Mouse (Mus musculus) stomach, embryonic 15.5 days (tissue): ENCODE data around the gene Smg1. TPM values are rescaled to one million over a fixed set of nuclear protein-coding genes. Genes with fewer than 3 reads are reported as not detected.

Source experiments
- ATAC-seq: fragments of 200-750 bp; cut with Nextera tagmentation; 2 replicates; pipeline ENCODE4 v1.8.0; 2017; ENCODE audit warnings: low read depth, moderate number of reproducible peaks, moderate TSS enrichment; ENCODE audit not compliant: insufficient read depth, low FRiP score
- H3K27ac ChIP-seq: fragments of 300-500 bp; sonication (generic); 2 replicates; pipeline ENCODE4 v1.5.1; 2015; ENCODE audit warnings: mild to moderate bottlenecking, inconsistent platforms
- H3K27me3 ChIP-seq: fragments of 300-500 bp; sonication (generic); replicated peaks from 2 replicates; pipeline ENCODE4 v1.6.1; 2015; ENCODE audit warnings: inconsistent platforms
- H3K36me3 ChIP-seq: fragments of 300-500 bp; sonication (generic); 2 replicates; pipeline ENCODE4 v1.6.1; 2015; ENCODE audit warnings: inconsistent platforms
- H3K4me1 ChIP-seq: fragments of 300-500 bp; sonication (generic); 2 replicates; pipeline ENCODE4 v1.6.1; 2015; ENCODE audit warnings: inconsistent platforms
- H3K4me2 ChIP-seq: fragments of 300-500 bp; sonication (generic); 2 replicates; pipeline ENCODE4 v1.6.1; 2015; ENCODE audit warnings: mild to moderate bottlenecking, inconsistent platforms
- H3K4me3 ChIP-seq: fragments of 300-500 bp; sonication (generic); replicated peaks from 2 replicates; pipeline ENCODE4 v1.5.1; 2015; ENCODE audit warnings: inconsistent platforms
- H3K9ac ChIP-seq: fragments of 300-500 bp; sonication (generic); 2 replicates; pipeline ENCODE4 v1.6.1; 2015; ENCODE audit warnings: inconsistent platforms
- H3K9me3 ChIP-seq: fragments of 300-500 bp; sonication (generic); 2 replicates; pipeline ENCODE4 v1.6.1; 2016; ENCODE audit warnings: inconsistent platforms
- WGBS: fragments of 180-500 bp; shearing (Covaris S2); methylation state at CpG from one replicate; pipeline ENCODE4 v1.1.7; 2015; 5-methylcytosine and 5-hydroxymethylcytosine counted together
- polyA plus RNA-seq: library from polyadenylated mRNA; unstranded; fragments of >200 nt; fragmentation: Nextera tagmentation; extraction: Ambion mirVana; gene quantifications from 2 replicates; pipeline ENCODE4 v1.2.1, GENCODE M21; 2015

Smg1 gene
- polyA plus RNA-seq, 1 experiment from 2014 or later, result 22.0 TPM

DNA sequence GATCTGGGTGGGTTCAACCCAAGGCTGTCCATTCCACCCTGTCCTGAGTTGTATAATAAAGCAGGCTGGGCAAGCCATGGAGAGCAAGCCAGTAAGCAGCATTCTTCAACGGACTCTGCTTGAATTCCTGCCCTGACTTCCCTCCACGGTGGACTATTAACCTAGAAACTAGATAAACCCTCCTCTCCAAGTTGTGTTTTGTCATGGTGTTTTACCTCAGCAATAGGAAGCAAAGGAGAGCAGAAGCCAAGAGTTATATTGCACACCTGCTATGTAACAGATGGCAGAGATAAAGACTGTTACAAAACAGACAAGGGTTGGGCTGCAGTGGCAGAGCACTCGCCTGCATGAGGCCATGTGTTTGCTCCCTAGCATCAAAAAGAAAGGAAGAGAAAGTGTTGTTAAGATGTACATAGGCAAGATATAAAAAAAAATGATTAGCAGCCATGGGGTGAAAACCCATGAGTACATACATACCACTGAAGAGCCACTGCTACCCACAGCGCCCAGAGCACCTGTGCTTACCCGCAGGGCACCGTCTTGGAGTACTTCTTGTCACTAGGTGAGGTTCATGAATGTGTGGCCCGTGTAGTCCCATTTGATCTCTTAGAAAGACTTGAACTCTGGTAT, 16.3 kb upstream of the Smg1 start:
- WGBS, result 85% methylated on average over 7 of the region's 7 CpGs
- Histone ChIP-seq H3K27ac (no peak overlapping the region), H3K4me1 (no peaks in the 10 kb centered on the region), H3K4me2 (no peak overlapping the region), H3K4me3 (no peak overlapping the region), H3K9ac (no peak overlapping the region), H3K36me3 (no peaks in the 10 kb centered on the region), H3K9me3 (no peaks in the 10 kb centered on the region), H3K27me3 (no peaks in the 10 kb centered on the region)
- no peak for ATAC-seq

DNA sequence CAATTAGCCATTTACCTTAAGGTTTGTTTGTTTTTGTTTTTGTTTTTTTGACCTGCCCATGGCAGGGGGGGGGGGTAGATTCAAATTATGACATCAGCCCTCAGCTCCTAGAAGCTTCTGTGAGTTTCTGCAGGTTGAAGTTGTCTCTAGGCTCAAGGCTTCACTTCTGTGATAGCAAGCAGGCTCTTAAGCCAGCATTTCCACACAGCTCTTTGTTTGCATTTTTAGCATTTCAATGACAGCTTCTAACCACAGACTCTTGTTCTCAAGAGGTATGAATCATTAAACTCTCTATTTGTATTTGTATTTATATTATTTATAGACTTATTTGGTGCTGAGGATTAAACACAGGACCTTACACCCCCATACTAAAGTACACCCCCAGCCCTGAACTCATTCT, 15.0 kb upstream of the Smg1 start:
- no peaks in the 10 kb centered on the region for H3K4me1 ChIP-seq
- H3K4me2 ChIP-seq, result no peak overlapping the region
- no peaks in the 10 kb centered on the region for H3K36me3 ChIP-seq
- no peak for ATAC-seq
- no peak overlapping the region for H3K4me3 ChIP-seq
- H3K9ac ChIP-seq, result no peak overlapping the region
- H3K27ac ChIP-seq, result no peak overlapping the region
- no peaks in the 10 kb centered on the region for H3K27me3 ChIP-seq
- H3K9me3 ChIP-seq, result no peaks in the 10 kb centered on the region

DNA sequence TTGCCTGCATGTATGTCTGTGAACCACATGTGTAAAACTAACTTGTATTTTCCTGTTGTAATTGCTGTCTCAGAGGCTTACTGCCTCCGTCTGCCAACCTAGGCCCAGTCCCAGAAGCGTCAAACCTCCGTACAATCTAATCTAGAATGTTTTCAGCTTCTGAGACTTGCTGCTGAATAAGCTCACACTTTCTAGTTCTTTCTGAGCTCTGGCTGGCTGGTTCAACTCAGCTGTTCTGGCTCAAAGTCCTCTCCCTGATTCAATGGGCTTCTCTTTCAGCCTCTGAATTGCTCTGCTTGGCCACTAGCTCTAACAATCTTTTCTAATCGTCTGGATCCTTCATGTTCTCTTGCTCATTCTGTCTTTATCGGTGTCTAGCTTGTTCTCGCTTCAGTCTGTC, 13.3 kb upstream of the Smg1 start:
- Histone ChIP-seq H3K9ac (no peak overlapping the region), H3K9me3 (no peaks in the 10 kb centered on the region), H3K4me1 (0 out of 2 replicates have a peak, but pooled peaks cover 2% of the 10 kb centered on the region), H3K27me3 (no peaks in the 10 kb centered on the region), H3K4me2 (no peak overlapping the region), H3K27ac (no peak overlapping the region), H3K4me3 (no peak overlapping the region), H3K36me3 (no peaks in the 10 kb centered on the region)
- no peak for ATAC-seq
- WGBS, result 81% methylated on average over 6 of the region's 6 CpGs

DNA sequence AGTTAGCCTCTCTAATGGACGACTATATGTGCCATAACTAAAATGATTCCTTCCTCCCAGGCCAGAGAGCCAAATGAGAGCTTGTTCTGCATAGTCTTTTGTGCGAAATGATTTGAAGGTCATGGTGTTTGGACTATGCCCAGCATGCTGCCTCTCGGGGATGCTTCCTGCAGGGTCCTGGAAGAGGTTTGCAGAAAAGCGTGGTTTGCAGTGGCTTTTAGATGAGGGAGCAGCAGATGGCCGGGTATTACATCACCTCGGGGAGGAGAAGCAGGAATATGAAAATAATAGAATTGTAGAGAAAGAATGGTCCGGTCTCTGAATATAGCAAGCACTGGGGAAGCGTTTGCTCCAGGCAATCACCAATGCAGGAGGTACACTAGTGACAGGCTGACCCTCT, 11.0 kb upstream of the Smg1 start:
- H3K4me3 ChIP-seq, result no peak overlapping the region
- 63% methylated on average over 8 of the region's 8 CpGs for WGBS
- no peaks in the 10 kb centered on the region for H3K9me3 ChIP-seq
- H3K9ac ChIP-seq, result no peak overlapping the region
- H3K4me2 ChIP-seq, result no peak overlapping the region
- no peaks in the 10 kb centered on the region for H3K36me3 ChIP-seq
- no peak for ATAC-seq
- no peak overlapping the region for H3K27ac ChIP-seq
- no peaks in the 10 kb centered on the region for H3K27me3 ChIP-seq
- H3K4me1 ChIP-seq, result 0 out of 2 replicates have a peak, but pooled peaks cover 2% of the 10 kb centered on the region

DNA sequence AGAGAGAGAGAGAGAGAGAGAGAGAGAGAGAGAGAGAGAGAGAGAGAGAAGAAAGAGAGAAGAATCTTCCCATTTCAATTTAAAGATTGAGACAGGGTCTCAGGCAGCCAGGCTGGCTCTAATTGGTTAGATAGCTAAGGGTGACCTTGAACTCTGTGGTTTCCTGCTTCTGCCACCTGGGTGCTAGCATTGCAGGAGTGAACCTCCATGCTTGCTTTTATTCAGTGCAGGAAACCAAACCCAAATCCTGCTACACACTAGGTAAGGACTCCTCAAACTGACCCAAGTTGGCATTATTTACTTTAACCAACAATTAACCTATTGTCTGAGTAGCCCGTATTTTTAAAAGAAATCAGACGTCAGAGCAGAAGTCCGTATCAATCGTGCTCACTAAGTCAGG, 10.5 kb upstream of the Smg1 start:
- H3K4me2 ChIP-seq, result no peak overlapping the region
- H3K4me1 ChIP-seq, result 0 out of 2 replicates have a peak, but pooled peaks cover 2% of the 10 kb centered on the region
- no peaks in the 10 kb centered on the region for H3K36me3 ChIP-seq
- 54% methylated on average over 4 of the region's 4 CpGs for WGBS
- no peaks in the 10 kb centered on the region for H3K27me3 ChIP-seq
- no peak overlapping the region for H3K27ac ChIP-seq
- no peak overlapping the region for H3K9ac ChIP-seq
- H3K4me3 ChIP-seq, result no peak overlapping the region
- ATAC-seq, result no peak
- no peaks in the 10 kb centered on the region for H3K9me3 ChIP-seq

DNA sequence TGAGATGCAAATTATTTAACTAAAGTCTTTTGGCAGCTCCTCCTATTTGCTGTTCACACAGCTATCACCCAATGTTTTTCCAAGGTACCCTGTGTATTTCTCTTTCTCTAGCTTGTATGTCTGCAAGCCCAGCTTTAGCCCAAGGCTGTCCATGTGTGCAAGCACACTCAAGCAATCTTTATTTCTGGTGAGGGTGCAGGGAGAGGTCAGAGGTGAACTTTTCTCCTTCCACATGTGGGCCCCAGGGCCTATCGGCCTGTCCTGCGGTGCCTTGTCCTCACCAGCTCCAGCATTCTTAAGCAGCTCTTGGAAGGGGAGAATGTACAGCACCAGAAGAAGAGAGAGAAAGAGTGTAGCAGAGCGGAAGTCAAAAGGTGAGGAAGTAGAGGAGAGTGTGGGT, 9.5 kb upstream of the Smg1 start:
- 81% methylated on average over 3 of the region's 3 CpGs for WGBS
- H3K9me3 ChIP-seq, result no peaks in the 10 kb centered on the region
- 0 out of 2 replicates have a peak, but pooled peaks cover 2% of the 10 kb centered on the region for H3K4me1 ChIP-seq
- peak overlapping the region; percentile 64 for H3K27ac ChIP-seq
- H3K4me3 ChIP-seq, result no peak overlapping the region
- ATAC-seq, result no peak
- H3K9ac ChIP-seq, result no peak overlapping the region
- no peak overlapping the region for H3K4me2 ChIP-seq
- no peaks in the 10 kb centered on the region for H3K27me3 ChIP-seq
- no peaks in the 10 kb centered on the region for H3K36me3 ChIP-seq

DNA sequence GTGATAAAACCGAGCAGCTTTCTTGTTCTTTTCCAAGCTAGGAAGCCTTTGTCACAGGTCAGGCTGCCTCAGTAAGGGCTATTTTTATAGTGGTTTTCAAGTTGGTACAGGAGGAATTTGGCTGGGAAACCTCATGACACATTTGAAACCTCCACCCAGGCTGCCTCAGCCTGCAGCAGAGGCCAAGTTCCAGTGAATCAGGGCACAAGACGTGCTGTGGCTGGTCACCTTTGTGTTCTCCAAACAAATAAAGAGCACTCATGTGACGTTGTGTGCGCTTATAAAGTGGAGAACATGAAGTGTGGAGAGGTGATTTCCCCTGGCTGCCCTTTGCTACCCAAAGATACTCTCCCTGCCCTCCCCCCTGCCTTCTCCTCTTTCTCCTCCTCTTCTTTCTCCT, 8.9 kb upstream of the Smg1 start:
- peak; percentile 48; the same call in 1 of the 2 replicates for ATAC-seq
- Histone ChIP-seq H3K27ac (peak overlapping the region; percentile 64), H3K9me3 (no peaks in the 10 kb centered on the region), H3K4me3 (no peak overlapping the region), H3K27me3 (no peaks in the 10 kb centered on the region), H3K4me2 (no peak overlapping the region), H3K9ac (no peak overlapping the region), H3K4me1 (0 out of 2 replicates have a peak, but pooled peaks cover 2% of the 10 kb centered on the region), H3K36me3 (no peaks in the 10 kb centered on the region)
- 25% methylated on average over 4 of the region's 4 CpGs for WGBS

DNA sequence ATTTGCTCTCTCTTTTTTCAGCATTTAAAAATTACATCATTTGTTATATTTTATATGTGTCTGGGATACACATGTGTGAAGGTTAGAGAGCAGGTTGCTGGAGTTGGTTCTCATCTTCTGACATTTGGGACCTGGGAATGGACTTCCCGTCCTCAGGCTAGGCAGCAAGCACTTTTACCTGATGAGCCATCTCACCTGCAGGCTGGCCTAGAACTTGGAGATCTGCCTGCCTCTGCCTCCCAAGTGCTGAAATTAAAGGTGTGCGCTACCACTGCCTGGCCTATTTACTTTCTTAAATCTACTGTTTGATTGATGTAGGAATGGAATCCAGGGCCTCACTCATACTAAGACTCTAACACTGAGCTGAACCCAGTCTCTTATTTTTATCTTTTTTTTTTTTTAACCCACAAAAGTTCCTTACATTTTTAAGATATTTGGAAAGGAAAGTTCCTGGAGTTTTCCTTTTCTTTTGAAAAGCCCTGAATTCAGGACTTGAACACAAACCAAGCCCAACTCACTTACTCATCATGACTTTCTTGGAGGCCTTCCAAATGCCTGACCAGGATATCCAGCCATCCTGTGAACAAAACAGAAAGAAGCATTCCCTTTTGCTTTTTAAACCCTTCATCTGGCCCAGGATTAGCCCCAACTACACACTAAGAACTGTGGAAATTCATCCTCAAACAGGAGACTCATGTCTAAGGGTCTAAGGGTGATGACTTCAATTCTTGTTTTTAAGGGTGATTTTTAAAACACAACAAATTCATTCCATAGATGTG, 8.1 kb upstream of the Smg1 start:
- Histone ChIP-seq H3K4me3 (no peak overlapping the region), H3K27me3 (no peaks in the 10 kb centered on the region), H3K4me1 (0 out of 2 replicates have a peak, but pooled peaks cover 2% of the 10 kb centered on the region), H3K9me3 (no peaks in the 10 kb centered on the region), H3K27ac (peak overlapping the region; percentile 55; the same call in 1 of the 2 replicates), H3K4me2 (no peak overlapping the region), H3K9ac (no peak overlapping the region), H3K36me3 (no peaks in the 10 kb centered on the region)
- ATAC-seq, result no peak
- 88% methylated on average over 2 of the region's 2 CpGs for WGBS

DNA sequence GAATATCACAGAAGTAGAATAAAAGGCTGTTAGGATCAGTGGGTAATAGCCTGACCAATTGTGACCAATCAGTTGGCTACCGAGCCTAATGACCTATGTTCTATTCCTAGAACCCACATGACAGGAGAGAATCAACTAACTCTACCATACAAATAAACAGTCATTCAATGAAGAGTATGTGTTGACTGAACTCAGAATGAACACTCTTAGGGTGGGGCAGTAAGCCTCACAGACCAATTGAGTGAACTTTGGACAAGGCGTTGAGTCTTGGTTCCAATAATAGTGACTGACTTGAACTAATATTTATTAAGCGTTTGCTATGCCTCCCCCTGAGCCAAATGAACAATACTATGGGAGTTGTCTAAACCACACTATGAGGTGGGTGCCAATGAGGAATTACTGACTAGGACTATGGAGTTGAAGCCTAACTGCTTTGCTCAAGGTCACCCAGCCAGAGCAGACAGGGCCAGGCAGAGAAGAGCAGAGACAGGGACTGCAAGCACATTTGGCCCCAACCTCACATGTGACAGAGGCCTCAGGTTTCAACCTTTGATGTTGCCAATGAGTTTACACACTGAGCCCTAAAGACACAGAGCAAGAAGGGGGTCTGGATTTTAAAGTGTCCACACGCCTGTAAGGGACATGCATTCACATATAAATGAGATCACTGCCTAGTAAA, 7.2 kb upstream of the Smg1 start:
- no peak overlapping the region for H3K4me2 ChIP-seq
- no peaks in the 10 kb centered on the region for H3K36me3 ChIP-seq
- H3K27me3 ChIP-seq, result no peaks in the 10 kb centered on the region
- no peak overlapping the region for H3K9ac ChIP-seq
- no peaks in the 10 kb centered on the region for H3K9me3 ChIP-seq
- H3K27ac ChIP-seq, result peak overlapping the region; percentile 31; the same call in 1 of the 2 replicates
- H3K4me3 ChIP-seq, result no peak overlapping the region
- WGBS, result 65% methylated on average over 4 of the region's 4 CpGs
- 0 out of 2 replicates have a peak, but pooled peaks cover 2% of the 10 kb centered on the region for H3K4me1 ChIP-seq
- peak; percentile 81 for ATAC-seq

DNA sequence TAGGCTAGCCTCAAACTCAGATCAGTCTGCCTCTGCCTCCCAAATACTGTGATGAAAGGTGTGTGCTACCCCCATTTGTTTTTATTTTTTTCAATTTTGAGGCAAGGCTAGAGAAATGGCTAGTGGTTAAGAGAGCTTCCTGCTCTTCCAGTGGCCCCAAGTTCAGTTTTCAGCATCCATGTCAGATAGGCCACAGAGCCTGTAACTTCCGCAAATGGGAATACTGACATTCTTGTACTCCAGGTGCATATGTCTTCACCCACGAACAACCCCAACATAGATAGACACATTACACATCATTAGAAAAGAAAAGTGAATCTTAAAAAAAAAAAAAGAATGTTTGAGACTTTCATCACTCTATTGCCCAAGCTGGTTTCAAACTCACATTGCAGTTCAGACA, 6.1 kb upstream of the Smg1 start:
- H3K4me2 ChIP-seq, result no peak overlapping the region
- no peak for ATAC-seq
- whole genome bisulfite sequencing, result 82% methylated on average over 2 of the region's 2 CpGs
- H3K9ac ChIP-seq, result no peak overlapping the region
- H3K4me3 ChIP-seq, result no peak overlapping the region
- H3K27me3 ChIP-seq, result no peaks in the 10 kb centered on the region
- no peak overlapping the region for H3K27ac ChIP-seq
- H3K9me3 ChIP-seq, result no peaks in the 10 kb centered on the region
- H3K36me3 ChIP-seq, result no peaks in the 10 kb centered on the region
- H3K4me1 ChIP-seq, result 0 out of 2 replicates have a peak, but pooled peaks cover 2% of the 10 kb centered on the region

DNA sequence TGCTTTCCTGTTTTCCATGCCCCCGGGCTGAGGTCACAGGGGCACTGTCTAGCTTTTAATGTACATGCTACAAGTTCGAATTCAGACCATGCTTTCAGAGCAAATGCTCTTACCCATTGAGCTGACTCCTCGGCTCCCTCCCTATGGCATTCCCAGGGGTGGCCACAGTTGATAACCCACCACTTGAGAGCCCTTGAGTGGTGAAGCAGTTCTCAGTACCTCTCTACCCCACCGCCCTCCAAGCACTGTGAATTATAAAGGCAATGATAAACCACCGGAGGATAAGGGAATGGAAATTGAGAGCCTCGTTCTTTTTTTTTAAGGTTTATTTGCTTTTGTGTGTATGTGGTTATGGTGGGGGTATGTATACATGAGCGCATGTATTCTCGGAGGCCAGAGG, 4.6 kb upstream of the Smg1 start:
- no peak overlapping the region for H3K4me2 ChIP-seq
- H3K27ac ChIP-seq, result no peak overlapping the region

DNA sequence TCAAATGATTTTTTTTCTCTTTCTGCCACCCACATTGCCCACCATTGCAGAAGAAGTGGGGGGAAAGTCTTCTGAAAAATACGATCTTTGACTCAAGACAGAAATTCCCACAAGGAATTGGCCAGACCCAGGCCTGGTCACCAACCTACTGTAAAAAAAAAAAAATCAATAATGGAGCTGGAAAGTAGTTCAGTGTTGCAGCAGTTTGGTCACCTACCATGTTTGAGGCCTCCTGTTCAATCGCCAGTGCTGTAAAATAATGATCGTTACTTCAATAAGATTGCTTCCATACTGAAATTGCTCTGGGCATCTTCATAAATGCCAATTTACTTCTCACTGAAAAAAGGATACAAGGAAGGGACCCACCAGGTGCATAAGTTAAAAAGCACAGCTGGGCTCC, 1.8 kb upstream of the Smg1 start:
- H3K36me3 ChIP-seq, result no peaks in the 10 kb centered on the region

More for the DNA sequence above, 4.6 kb upstream of the Smg1 start:
- no peaks in the 10 kb centered on the region for H3K36me3 ChIP-seq
- H3K4me3 ChIP-seq, result no peak overlapping the region
- WGBS, result 76% methylated on average over 8 of the region's 8 CpGs
- H3K27me3 ChIP-seq, result no peaks in the 10 kb centered on the region
- ATAC-seq, result no peak
- 0 out of 2 replicates have a peak, but pooled peaks cover 2% of the 10 kb centered on the region for H3K4me1 ChIP-seq
- no peak overlapping the region for H3K9ac ChIP-seq
- no peaks in the 10 kb centered on the region for H3K9me3 ChIP-seq

More for the DNA sequence above, 1.8 kb upstream of the Smg1 start:
- 91% methylated on average over 3 of the region's 3 CpGs for WGBS
- Histone ChIP-seq H3K9me3 (no peaks in the 10 kb centered on the region), H3K9ac (no peak overlapping the region), H3K27ac (no peak overlapping the region), H3K4me2 (no peak overlapping the region), H3K4me1 (0 out of 2 replicates have a peak, but pooled peaks cover 3% of the 10 kb centered on the region), H3K4me3 (no peak overlapping the region), H3K27me3 (no peaks in the 10 kb centered on the region)
- ATAC-seq, result no peak
